Mouse (Mus musculus): ENCODE measurements around the gene A230072I06Rik.

The A230072I06Rik gene

GRCm38 (mm10) chr8:12278663-12279312, at the start of gene A230072I06Rik:
Gene A230072I06Rik, plus strand, starts transcription at chr8:12278819.
- DNase-seq (ENCODE audit: low read depth, low spot score), result no peak

DNA sequence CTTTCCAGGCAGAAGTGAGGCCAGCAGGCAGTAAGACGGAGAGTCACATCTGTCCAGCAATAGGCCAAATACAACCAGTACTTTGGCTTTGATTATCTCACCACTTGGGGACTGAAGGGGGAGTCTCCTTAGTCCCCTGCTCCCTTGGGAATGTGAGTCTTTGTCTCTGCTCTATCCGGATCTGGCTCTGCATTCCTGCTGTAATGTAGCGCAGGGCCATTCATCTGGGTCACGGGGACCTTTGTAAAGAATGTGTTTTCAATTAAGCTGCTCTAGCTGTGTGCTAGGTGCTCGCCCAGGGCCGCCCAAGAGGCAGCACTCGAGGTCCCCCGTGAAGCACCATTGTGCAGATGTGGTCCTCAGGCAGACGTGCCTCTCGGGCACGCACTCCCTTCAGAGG, 44.6 kb upstream of the A230072I06Rik start:
- no peak for DNase-seq (ENCODE audit: low read depth, low spot score)

DNA sequence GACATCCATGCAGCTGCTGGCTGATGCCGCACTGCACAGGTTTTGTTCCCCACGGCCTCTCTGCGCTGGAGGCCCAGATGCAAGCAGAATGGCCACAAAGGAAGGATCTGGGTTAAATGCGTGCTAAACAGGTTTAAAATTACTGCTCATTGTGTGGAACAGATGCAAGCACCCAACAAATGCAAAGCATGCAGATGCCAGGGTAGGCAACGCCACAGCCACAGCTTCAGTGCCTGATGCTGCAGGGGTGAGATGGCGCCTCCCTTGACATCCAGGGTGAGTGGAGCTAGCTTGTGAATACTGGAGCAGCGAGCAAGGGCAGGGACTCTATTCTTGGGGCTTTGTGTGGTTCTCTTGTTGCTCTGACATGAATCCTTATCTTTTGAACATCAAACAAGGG, 39.8 kb upstream of the A230072I06Rik start:
- DNase-seq (ENCODE audit: low read depth, low spot score), result no peak

- DNase-seq (ENCODE audit: low read depth, low spot score), result no peak
These were observed 38.5 kb upstream of the A230072I06Rik start for GRCm38 (mm10) chr8:12240143-12240542.

- no peak for DNase-seq (ENCODE audit: low read depth, low spot score)
These were observed 34.9 kb upstream of the A230072I06Rik start for GRCm38 (mm10) chr8:12243746-12244145.

GRCm38 (mm10) chr8:12259890-12260289, 18.7 kb upstream of the A230072I06Rik start:
- DNase-seq (ENCODE audit: low read depth, low spot score), result no peak

DNA sequence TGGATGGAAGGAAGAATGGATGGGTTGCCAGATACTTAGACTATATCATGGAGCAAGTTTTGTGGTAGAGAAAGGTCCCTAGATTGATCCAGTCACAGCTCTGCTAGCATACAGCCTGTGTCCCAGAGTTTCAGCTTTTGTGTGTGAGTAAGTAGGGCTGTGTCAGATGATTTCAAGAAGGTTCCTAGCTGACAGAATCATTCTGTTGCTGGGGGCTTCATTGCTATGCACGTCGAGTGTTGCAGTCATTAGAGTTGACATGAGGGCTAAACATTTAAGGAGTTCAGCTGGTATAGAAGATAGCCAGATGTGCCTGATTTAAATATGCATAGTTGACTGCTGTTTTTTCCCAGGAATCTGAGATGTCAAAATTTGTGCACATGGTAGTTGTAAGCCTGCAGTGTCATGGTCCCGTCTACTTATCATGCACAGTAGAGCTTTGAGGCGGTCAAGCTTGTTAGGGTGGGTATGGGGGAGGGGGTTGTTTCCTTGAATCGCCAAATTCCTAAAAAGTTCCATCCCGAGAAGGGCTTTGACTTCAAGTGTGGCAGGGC, 18.1 kb upstream of the A230072I06Rik start:
- no peak for DNase-seq (ENCODE audit: low read depth, low spot score)

DNA sequence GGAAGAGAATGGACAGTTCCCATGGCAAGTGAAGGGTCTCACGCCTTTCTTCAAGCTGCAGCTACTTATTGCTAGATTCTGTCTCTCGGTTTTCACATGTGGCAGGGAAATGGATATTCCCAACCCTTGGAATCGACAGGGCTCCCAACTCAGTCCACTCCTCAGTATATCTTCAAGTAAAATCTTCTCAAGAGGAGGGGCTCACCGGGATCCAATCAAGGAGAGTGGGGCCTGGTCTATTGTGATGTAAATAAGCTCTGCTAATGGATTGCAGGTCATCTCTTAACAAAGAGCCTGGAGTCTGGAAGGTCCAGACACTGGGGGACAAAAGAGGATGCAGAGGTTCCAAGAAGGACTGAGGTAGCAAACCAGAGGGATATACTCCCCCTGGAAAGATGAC, 17.1 kb upstream of the A230072I06Rik start:
- DNase-seq (ENCODE audit: low read depth, low spot score), result no peak

- no peak for DNase-seq (ENCODE audit: low read depth, low spot score)
These were observed 13.6 kb upstream of the A230072I06Rik start for GRCm38 (mm10) chr8:12264996-12265395.

DNA sequence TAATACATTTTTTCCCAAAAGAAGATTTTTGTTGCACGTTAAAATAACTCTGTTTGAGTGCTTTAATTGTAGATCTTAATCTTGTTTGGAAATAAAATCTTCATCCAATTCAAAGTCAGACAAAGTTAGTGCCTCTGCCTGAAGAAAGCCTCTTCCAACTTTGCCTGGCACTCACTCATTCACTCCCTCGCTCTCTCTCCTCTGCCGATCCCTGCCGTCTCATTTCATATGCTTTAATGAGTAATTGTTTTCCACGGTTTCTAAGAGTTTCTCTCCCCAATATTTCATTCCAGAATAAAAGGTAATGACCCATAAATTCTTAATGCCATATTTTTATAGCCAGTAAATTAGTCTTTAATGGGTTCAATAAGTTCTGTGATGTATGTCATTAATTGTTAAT, 10.8 kb upstream of the A230072I06Rik start:
- DNase-seq (ENCODE audit: low read depth, low spot score), result no peak

DNA sequence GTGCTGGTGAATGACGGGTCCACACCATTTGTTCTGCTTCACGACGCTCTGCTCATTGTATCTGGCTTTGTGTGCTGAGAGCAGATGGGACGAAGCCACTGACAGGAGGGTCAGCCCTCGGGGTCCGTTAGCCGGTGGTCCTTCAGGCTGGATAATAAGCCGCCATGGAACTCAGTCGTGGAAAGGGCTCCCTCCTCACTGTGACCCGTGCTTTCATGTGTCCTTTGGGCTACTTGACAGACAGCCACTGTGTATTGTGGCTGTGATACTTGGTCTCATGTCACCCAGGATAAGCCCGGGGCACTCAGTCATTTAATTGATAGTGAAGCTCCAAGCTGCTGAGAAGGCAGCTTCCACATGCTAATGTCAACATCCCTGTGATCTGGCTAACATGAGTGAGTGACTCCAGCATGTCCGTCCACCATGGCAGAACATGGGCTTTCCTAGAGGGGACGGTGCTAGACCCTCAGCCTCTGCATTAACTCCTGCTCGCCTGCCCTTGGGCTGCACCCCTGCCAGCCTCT, 10.3 kb upstream of the A230072I06Rik start:
- DNase-seq (ENCODE audit: low read depth, low spot score), result no peak

GRCm38 (mm10) chr8:12279482-12280192, 1.0 kb downstream of the A230072I06Rik start:
- DNase-seq (ENCODE audit: low read depth, low spot score), result no peak

- no peak for DNase-seq (ENCODE audit: low read depth, low spot score)
These were observed 3.5 kb downstream of the A230072I06Rik start for GRCm38 (mm10) chr8:12282128-12282527.

DNA sequence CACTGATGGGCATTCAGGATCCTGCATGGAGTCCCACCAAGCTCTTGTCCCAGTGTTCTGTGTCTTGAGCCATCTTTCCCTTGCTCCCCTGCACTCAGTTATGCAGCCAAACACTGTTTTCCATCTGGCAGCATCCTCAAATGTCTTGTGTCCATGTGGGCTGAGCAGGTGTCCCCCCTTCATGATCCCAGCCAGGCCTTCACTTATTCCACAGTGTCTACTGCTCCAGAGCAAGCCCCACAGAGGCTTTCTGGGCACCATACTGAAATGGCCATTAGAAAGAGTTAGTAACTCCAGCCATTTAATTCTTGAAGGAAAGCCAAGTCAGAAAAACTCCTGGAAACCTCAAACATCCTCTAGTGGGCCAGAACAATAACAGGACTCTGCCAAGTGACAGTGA, 11.9 kb downstream of the A230072I06Rik start:
- no peak for DNase-seq (ENCODE audit: low read depth, low spot score)

GRCm38 (mm10) chr8:12298326-12298950, 19.8 kb downstream of the A230072I06Rik start:
- no peak for DNase-seq (ENCODE audit: low read depth, low spot score)

DNA sequence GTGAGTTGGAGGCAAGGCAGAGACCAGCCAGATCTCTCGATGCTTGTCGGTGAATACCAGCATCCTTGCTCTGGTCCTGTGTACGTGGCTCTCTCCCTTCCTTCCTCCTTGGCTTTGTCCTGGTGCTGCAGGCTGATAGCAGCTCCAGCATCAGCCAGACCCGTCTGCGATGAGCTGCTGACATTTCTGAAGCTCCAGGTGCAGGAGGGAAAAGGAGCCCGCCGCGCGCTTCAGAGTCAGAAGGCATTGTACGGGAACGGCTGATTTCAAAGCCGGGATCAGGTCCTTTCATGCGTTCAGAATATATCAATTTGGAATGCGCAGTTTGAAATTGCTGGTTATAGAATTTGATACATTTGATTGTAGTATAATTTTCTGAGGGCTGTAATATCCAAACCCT, 23.4 kb downstream of the A230072I06Rik start:
- no peak for DNase-seq (ENCODE audit: low read depth, low spot score)

DNA sequence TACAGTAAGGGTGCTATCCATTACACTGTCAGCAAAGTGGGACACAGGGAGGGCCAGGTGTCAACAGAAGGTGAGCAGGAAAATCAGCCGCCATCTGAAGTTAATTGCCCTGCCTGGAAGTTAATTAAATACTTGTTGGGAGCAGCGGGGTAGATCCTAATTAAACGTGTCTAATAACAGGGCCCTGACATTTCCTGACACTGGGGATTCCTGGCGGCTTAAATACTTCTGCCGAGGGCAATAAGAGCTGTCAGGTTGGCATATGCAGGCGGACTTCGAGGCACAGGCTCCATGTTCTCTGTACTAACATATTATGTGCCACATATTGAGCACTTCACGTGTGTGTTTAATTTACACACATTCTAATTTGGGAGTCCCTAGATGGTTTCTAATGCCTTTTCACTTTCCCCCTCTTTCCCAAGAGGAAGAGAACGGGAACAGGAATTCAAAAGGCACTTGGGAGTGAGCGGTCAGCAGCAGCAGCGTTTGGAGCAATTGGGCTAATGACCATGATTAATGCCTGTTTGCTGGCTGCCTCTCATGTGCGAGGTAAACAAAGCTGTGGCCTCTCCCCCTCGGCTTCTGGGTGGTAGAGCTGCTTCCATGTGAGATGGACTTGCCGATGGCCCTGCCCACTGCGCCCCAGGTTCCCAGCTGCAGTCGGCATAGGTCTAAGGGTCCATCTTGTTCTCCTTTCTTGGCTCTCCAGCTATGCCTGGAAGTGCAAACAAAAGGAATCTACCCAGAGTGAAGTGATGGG, 34.5 kb downstream of the A230072I06Rik start:
- DNase-seq (ENCODE audit: low read depth, low spot score), result no peak

DNA sequence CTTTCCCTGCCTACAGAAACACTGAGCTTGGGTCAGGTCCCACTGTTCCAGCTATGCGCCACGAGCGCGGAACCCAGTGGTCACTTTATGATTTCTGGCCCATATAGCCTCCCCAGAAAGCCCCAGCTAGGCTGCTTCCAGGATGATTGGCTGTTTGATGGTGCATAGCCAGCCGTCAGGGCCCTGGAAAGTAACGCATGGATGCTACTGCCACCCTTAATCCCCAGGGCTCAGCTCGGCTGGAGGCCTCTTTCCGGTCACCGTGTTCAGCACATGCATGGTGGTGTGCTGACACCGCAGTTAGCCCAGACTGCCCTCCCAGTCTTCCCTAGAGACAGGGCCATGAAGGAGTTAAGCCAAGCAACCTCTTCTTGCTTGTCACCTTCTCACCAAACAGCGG, 35.6 kb downstream of the A230072I06Rik start:
- no peak for DNase-seq (ENCODE audit: low read depth, low spot score)

- no peak for DNase-seq (ENCODE audit: low read depth, low spot score)
These were observed 36.6 kb downstream of the A230072I06Rik start for GRCm38 (mm10) chr8:12315177-12315576.

DNA sequence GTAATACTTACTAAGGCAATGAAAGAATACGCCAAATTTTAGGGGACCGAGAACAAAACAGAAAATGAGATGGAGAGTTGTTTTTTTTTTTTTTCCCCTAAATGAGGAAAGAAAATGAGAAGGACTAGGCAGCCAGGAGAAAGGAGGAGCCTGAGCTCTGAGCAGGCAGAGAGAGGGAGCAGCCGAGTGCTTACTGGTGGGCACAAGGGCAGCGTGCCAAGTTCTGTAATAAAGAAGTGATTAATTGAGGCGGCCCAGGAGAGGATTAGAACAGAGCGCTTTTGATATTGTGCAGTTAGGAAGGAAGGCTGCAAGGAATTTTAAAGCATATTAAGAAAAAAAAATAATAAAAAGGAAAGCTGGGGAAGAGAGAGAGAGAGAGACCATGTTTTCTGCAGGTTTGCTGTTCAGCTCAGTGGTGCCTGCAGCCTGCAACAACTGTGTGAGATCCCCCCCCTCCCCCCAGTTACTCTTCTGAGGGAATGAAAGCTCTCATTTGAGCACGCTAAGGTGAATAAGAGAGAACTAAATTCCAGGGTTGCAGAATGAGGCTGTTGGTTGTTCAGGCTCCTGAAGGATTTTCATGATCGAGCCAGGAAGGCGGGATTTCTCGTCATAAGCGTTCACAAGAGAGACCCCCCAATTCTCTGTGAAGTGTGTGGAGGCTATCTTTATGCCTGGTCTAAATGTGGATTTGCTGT, 41.3 kb downstream of the A230072I06Rik start:
- no peak for DNase-seq (ENCODE audit: low read depth, low spot score)

DNA sequence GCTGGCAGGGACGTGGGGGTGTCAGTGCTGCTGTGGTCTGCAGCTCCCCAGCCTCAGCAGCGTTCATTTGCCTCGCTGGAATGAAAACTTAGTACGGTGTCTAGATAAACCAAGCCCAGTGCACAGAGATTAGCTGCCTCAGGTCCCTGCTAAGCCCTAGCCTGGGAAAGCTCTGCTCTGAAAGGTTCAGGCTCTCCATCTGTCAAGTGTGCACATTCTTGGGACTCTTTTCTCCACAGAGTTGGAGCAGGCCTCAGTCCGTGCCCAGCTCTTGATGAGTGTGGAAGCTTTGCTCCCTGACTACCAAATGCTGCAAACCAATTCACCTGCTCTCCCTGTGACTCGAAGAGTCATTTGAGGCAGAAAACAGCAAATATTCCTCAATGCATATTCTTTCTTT, 43.5 kb downstream of the A230072I06Rik start:
- no peak for DNase-seq (ENCODE audit: low read depth, low spot score)

Measured in CD4-positive, CD25-positive, alpha-beta regulatory T cell, adult 2 months (primary cell).